Mouse (Mus musculus) monocyte, adult 2 months (primary cell): ENCODE results near the gene Lrrc52.
A peak's percentile ranks its signal among the peaks of the same experiment; 100 is the strongest.

Experiments
- DNase-seq, 2 experiments: peaks; one replicate each; pipeline ENCODE4 v3.0.0; 2022; ENCODE audit warnings: low spot score in 2 of 2, low read depth in 1 of 2

Lrrc52 gene

GRCm38 (mm10) chr1:167437091-167437490, 29.5 kb downstream of the Lrrc52 start:
- DNase-seq, result no peak

GRCm38 (mm10) chr1:167436186-167436975, 30.2 kb downstream of the Lrrc52 start:
- no peak for DNase-seq

- DNase-seq, result no peak
These were observed 31.6 kb downstream of the Lrrc52 start for GRCm38 (mm10) chr1:167434931-167435330.

- no peak for DNase-seq
These were observed 35.5 kb downstream of the Lrrc52 start for GRCm38 (mm10) chr1:167430976-167431676.

- DNase-seq, result no peak
These were observed 39.9 kb downstream of the Lrrc52 start for GRCm38 (mm10) chr1:167426681-167427080.

GRCm38 (mm10) chr1:167425572-167425971, 41.0 kb downstream of the Lrrc52 start:
- DNase-seq, result no peak

DNA sequence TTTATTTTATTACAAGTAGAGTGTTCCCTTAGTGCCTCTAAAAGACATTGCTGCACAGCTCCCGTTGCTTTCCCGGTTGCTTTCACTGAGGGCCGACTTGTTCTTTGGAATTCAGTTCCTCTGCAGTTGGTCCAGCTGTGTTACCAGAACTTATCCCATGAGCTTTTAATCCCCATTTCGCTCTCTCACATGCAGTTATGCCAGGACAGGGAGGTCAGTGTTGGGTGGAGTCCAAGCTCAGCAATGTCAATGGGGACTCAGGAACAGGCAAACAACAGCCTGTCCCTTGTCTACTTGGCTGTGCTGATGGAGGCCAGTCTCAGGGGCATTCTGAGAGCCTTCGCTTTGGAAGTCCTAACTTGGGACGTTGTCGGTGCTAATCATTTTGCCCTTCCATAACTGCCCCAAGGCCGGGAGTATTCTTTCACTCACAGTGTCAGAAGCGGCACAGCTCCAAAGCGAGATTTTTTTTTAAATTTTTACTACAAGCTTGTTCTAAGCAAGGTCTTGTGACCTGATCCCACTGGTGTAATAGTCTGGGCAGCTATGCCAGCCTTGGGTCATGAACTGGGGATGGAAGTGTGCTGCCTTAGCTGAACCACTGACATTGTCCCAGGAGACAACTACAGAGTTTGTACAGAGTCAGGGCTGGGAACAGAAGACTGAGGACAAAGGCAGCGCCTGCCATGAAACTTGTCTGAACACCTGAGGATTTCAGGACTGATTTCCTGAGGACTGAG, 43.9 kb downstream of the Lrrc52 start:
- DNase-seq, result no peak

DNA sequence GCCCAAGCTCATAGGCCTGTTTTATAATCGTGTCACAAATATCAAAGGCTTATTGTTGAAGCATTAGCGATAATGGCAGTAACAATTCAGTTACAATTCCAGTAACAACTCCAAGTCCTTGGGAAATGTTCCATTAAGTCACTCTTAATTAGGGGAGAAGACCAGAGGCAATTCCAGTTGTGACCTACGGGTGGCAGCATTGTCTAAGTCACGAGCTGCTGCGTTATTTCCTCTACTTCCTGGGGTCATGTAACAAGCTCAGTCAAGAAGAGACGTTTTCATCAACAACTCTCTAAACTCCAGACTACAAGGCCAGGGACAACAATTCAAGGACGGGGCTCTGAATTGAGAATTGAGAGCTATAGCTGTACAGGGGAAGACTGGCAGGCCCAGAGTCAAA, 51.7 kb downstream of the Lrrc52 start:
- DNase-seq, result peak in 1 of 2 experiments; percentile 36

GRCm38 (mm10) chr1:167411991-167412715, 54.4 kb downstream of the Lrrc52 start:
- DNase-seq, result no peak

DNA sequence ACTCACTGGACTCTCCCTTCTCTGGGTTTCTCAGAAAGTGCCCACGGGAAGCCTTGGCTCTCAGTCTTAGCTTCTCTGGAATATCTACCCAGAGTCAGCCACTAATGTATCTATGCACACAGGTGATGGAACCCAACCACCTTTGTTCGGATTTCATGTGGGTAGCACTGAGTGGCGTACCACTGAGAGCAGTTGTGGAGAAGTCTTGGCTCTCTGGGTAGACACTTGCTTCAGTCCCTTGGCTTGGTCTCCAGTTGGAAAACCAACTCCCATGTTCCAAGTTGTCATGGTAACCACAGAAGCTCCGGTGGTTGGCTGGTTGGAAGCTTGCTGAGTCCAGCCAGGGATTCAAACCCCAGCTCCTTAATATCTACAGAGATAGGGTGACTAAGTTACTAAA, 57.0 kb downstream of the Lrrc52 start:
- no peak for DNase-seq

DNA sequence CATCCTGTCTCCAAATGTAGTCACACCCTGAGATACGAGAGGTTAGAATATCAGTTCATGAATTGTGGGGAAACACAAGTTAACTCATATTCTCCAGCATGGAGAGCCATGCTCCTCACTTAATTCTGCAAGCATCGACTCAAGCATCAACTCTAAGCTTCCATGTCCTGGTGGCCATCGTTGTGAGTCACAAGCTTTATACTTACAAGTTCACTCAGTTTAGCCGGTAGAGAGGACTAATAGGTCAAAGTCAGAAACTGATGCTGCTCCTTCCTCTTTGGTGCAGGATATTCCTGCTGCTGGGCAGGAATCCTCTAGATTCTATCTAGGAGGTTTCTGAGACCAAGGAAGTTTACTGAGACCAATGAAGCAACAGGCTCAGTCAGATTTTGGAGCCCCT, 61.3 kb downstream of the Lrrc52 start:
- DNase-seq, result no peak
